Mouse (Mus musculus) liver, postnatal 0 days (tissue): ENCODE results near the gene Rwdd2a. TPM values are rescaled to one million over a fixed set of nuclear protein-coding genes. Genes with fewer than 3 reads are reported as not detected.
"Not testable (repeated sequence)": the region's sequence is repeated elsewhere in the genome, so short reads cannot be mapped to it uniquely, and the experiment has no call there.

Experiments
- ATAC-seq: fragments of 200-750 bp; cut with Nextera tagmentation; 2 replicates; pipeline ENCODE4 v1.8.0; 2017; ENCODE audit warnings: mild to moderate bottlenecking, moderate library complexity
- DNase-seq: peaks from one replicate; pipeline ENCODE4 v3.0.0-alpha.2; 2016
- H3K27ac ChIP-seq: fragments of 300-500 bp; sonication (generic); 2 replicates; pipeline ENCODE4 v1.5.1; 2014; ENCODE audit warnings: antibody characterized with exemption, moderate library complexity, mild to moderate bottlenecking, low read depth
- H3K27me3 ChIP-seq: fragments of 300-500 bp; sonication (generic); 2 replicates; pipeline ENCODE4 v1.6.1; 2014; ENCODE audit warnings: low read length, control low read depth, mixed read lengths; ENCODE audit not compliant: insufficient read depth
- H3K36me3 ChIP-seq: fragments of 300-500 bp; sonication (generic); replicated peaks from 2 replicates; pipeline ENCODE4 v1.6.1; 2014; ENCODE audit warnings: mild to moderate bottlenecking, control low read depth, low read length, moderate library complexity, mixed read lengths; ENCODE audit not compliant: insufficient read depth
- H3K4me1 ChIP-seq: fragments of 300-500 bp; sonication (generic); 2 replicates; pipeline ENCODE4 v1.6.1; 2014; ENCODE audit warnings: antibody characterized with exemption, mild to moderate bottlenecking, control low read depth; ENCODE audit not compliant: insufficient read depth
- H3K4me2 ChIP-seq: fragments of 300-500 bp; sonication (generic); 2 replicates; pipeline ENCODE4 v1.6.1; 2014; ENCODE audit warnings: low read depth, mild to moderate bottlenecking, low read length, moderate library complexity, mixed read lengths
- H3K4me3 ChIP-seq: fragments of 300-500 bp; sonication (generic); 2 replicates; pipeline ENCODE4 v1.5.1; 2014; ENCODE audit warnings: low read depth, low read length
- H3K9ac ChIP-seq: fragments of 300-500 bp; sonication (generic); replicated peaks from 2 replicates; pipeline ENCODE4 v1.6.1; 2014; ENCODE audit warnings: mild to moderate bottlenecking, moderate library complexity
- H3K9me3 ChIP-seq: fragments of 300-500 bp; sonication (generic); 2 replicates; pipeline ENCODE4 v1.6.1; 2016; ENCODE audit warnings: mild to moderate bottlenecking, control low read depth, low read length, mixed read lengths
- CTCF ChIP-seq: sonication (generic); IDR thresholded peaks from 2 replicates; pipeline ENCODE4 v1.5.1; 2016; ENCODE audit warnings: antibody characterized with exemption, low read depth
- EP300 ChIP-seq: IDR thresholded peaks from 2 replicates; pipeline ENCODE4 v1.6.1; 2016; ENCODE audit warnings: antibody characterized with exemption, low read depth, mild to moderate bottlenecking
- WGBS: fragments of 180-500 bp; shearing (Covaris S2); extraction: QIAGEN DNeasy Blood & Tissue Kit; methylation state at CpG from one replicate; pipeline ENCODE4 v1.1.7; 2014; ENCODE audit not compliant: insufficient replicate concordance; 5-methylcytosine and 5-hydroxymethylcytosine counted together
- polyA plus RNA-seq: library from polyadenylated mRNA; unstranded; fragments of >200 nt; fragmentation: Nextera tagmentation; extraction: Ambion mirVana; gene quantifications from 2 replicates; pipeline ENCODE4 v1.2.1, GENCODE M21; 2015

The Rwdd2a gene
- polyA plus RNA-seq, 1 experiment from 2014 or later = 1.2 TPM

- peak overlapping the region; percentile 54 for H3K4me2 ChIP-seq
- ATAC-seq (no peak), DNase-seq (no peak)
- H3K4me3 ChIP-seq = no peak overlapping the region
- H3K27ac ChIP-seq = no peak overlapping the region
- no peaks in the 10 kb centered on the region for H3K36me3 ChIP-seq
- no peak for TF ChIP-seq EP300
- TF ChIP-seq CTCF = no peak
- H3K27me3 ChIP-seq = no peaks in the 10 kb centered on the region
- H3K4me1 ChIP-seq = peaks cover 4% of the 10 kb centered on the region; the same call in 1 of the 2 replicates
- no peak overlapping the region for H3K9ac ChIP-seq
- 29% methylated on average over 10 of the region's 10 CpGs for WGBS
- no peaks in the 10 kb centered on the region for H3K9me3 ChIP-seq
Observed at GRCm38 (mm10) chr9:86579657-86580056, 7.9 kb downstream of the Rwdd2a start.

GRCm38 (mm10) chr9:86583740-86584139, 11.9 kb downstream of the Rwdd2a start:
- peak; percentile 70 for DNase-seq
- H3K4me1 ChIP-seq = peaks cover 4% of the 10 kb centered on the region; the same call in 1 of the 2 replicates
- H3K4me2 ChIP-seq = no peak overlapping the region
- ATAC-seq = peak; percentile 43; the same call in 1 of the 2 replicates
- no peak overlapping the region for H3K27ac ChIP-seq
- no peak overlapping the region for H3K4me3 ChIP-seq
- H3K9me3 ChIP-seq = no peaks in the 10 kb centered on the region
- H3K27me3 ChIP-seq = no peaks in the 10 kb centered on the region
- 42% methylated on average over 3 of the region's 3 CpGs for WGBS
- TF ChIP-seq EP300 = no peak
- TF ChIP-seq CTCF = peak; percentile 90
- no peaks in the 10 kb centered on the region for H3K36me3 ChIP-seq
- H3K9ac ChIP-seq = no peak overlapping the region

GRCm38 (mm10) chr9:86587019-86587795, 15.4 kb downstream of the Rwdd2a start:
- Histone ChIP-seq H3K9ac (no peak overlapping the region), H3K36me3 (no peaks in the 10 kb centered on the region), H3K27ac (no peak overlapping the region), H3K4me2 (no peak overlapping the region), H3K4me1 (no peaks in the 10 kb centered on the region), H3K4me3 (no peak overlapping the region), H3K9me3 (no peaks in the 10 kb centered on the region), H3K27me3 (no peaks in the 10 kb centered on the region)
- no peak for TF ChIP-seq CTCF
- no peak for TF ChIP-seq EP300
- ATAC-seq (no peak), DNase-seq (no peak)
- 81% methylated on average over 11 of the region's 11 CpGs for WGBS

- no peaks in the 10 kb centered on the region for H3K9me3 ChIP-seq
- no peak overlapping the region for H3K4me2 ChIP-seq
- H3K4me3 ChIP-seq = no peak overlapping the region
- WGBS = 74% methylated on average over 19 of the region's 19 CpGs
- ATAC-seq (peak; percentile 47; the same call in 1 of the 2 replicates), DNase-seq (peak; percentile 38)
- H3K4me1 ChIP-seq = no peaks in the 10 kb centered on the region
- no peak for TF ChIP-seq EP300
- peak; percentile 65 for TF ChIP-seq CTCF
- no peak overlapping the region for H3K27ac ChIP-seq
- H3K36me3 ChIP-seq = no peaks in the 10 kb centered on the region
- H3K9ac ChIP-seq = no peak overlapping the region
- no peaks in the 10 kb centered on the region for H3K27me3 ChIP-seq
Observed at GRCm38 (mm10) chr9:86592676-86593668, 21.2 kb downstream of the Rwdd2a start.

- not testable (repeated sequence) for ATAC-seq, H3K36me3 ChIP-seq
- 47% methylated on average over 9 of the region's 10 CpGs for WGBS
Observed at GRCm38 (mm10) chr9:86594357-86594767, 22.6 kb downstream of the Rwdd2a start.

GRCm38 (mm10) chr9:86596983-86597382, 25.2 kb downstream of the Rwdd2a start:
- not testable (repeated sequence) for H3K27me3 ChIP-seq, H3K36me3 ChIP-seq, DNase-seq, H3K4me2 ChIP-seq, H3K9ac ChIP-seq, H3K4me3 ChIP-seq, H3K4me1 ChIP-seq, H3K27ac ChIP-seq, ATAC-seq, H3K9me3 ChIP-seq

More at GRCm38 (mm10) chr9:86594357-86594767, 22.6 kb downstream of the Rwdd2a start:
- H3K9me3 ChIP-seq, H3K27me3 ChIP-seq, H3K4me2 ChIP-seq, H3K9ac ChIP-seq, H3K4me3 ChIP-seq, DNase-seq, H3K27ac ChIP-seq, H3K4me1 ChIP-seq: not testable (repeated sequence)
